Mouse (Mus musculus) inflammation-experienced regulatory T-cells (primary cell): ENCODE results near the gene Trim26. TPM values are rescaled to one million over a fixed set of nuclear protein-coding genes. Genes with fewer than 3 reads are reported as not detected.

Experiments
- polyA plus RNA-seq, 2 experiments: library from polyadenylated mRNA; unstranded; fragments of 100-300 nt; shearing (Covaris generic); gene quantifications; one replicate each; pipeline ENCODE4 v1.2.1; 2017

Gene Trim26
- polyA plus RNA-seq = 100 to 1,000 TPM; 137 to 139 TPM

GRCm38 (mm10) chr17:36836874-36837647 lies at the start of gene Trim26:
Trim26 (plus strand) TSS chr17:36837134.

GRCm38 (mm10) chr17:36811871-36812270 lies 25.1 kb upstream of the Trim26 start, which contains the start of gene H2-M10.6:
H2-M10.6 (plus strand) TSS chr17:36812171.

GRCm38 (mm10) chr17:36866719-36867527 lies 30.0 kb downstream of the Trim26 start, which contains the start of gene Trim15:
Trim15 (minus strand) TSS chr17:36867210.

GRCm38 (mm10) chr17:36869284-36869954 lies 32.5 kb downstream of the Trim26 start, which contains the start of gene Trim10:
Trim10 (plus strand) TSS chr17:36869574.

GRCm38 (mm10) chr17:36890073-36890903 lies 53.4 kb downstream of the Trim26 start, which contains the start of gene Trim40:
Trim40 (minus strand) TSS chr17:36890123.

GRCm38 (mm10) chr17:36897552-36898205 lies 60.7 kb downstream of the Trim26 start, which contains the start of gene Trim31:
Trim31 (plus strand) TSS chr17:36898118.

Other genes starting within 250 kb of the Trim26 start
- under 1 TPM; 0.28 to 0.60 TPM for gene H2-M9, start 194.5 kb upstream of the Trim26 start, polyA plus RNA-seq
- gene H2-M1, start 164.9 kb upstream of the Trim26 start, polyA plus RNA-seq = not detected
- gene H2-M10.5, start 64.2 kb upstream of the Trim26 start, polyA plus RNA-seq = under 1 TPM; 0.11 to 0.29 TPM
- not detected for gene H2-M10.6, start 25.0 kb upstream of the Trim26 start, polyA plus RNA-seq
- under 1 TPM; 0.17 to 0.28 TPM for gene Trim15, start 30.1 kb downstream of the Trim26 start, polyA plus RNA-seq
- gene Trim10, start 32.4 kb downstream of the Trim26 start, polyA plus RNA-seq = under 1 TPM; 0.18 to 0.42 TPM
- gene Trim40, start 53.0 kb downstream of the Trim26 start, polyA plus RNA-seq = not detected
- under 1 TPM; 0.10 to 0.45 TPM for gene Trim31, start 61.0 kb downstream of the Trim26 start, polyA plus RNA-seq
- gene Rnf39, start 105.8 kb downstream of the Trim26 start, polyA plus RNA-seq = under 1 TPM; 0.17 to 0.95 TPM
- 100 to 1,000 TPM; 151 to 165 TPM for gene Ppp1r11, start 114.6 kb downstream of the Trim26 start, polyA plus RNA-seq
- gene Znrd1, start 121.4 kb downstream of the Trim26 start, polyA plus RNA-seq = 10 to 100 TPM; 84.9 to 90.5 TPM
- 1 to 10 TPM; 4.4 to 5.6 TPM for gene Znrd1as, start 121.5 kb downstream of the Trim26 start, polyA plus RNA-seq
- gene 2410137M14Rik, start 144.1 kb downstream of the Trim26 start, polyA plus RNA-seq = not detected
- gene H2-M5, start 152.4 kb downstream of the Trim26 start, polyA plus RNA-seq = under 1 TPM in 1 of 2 experiments, not detected in 1; 0.70 TPM
- under 1 TPM; 0.11 to 0.60 TPM for gene Zfp57, start 164.0 kb downstream of the Trim26 start, polyA plus RNA-seq
- gene Mog, start 186.3 kb downstream of the Trim26 start, polyA plus RNA-seq = not detected
- 10 to 100 TPM in 1 of 2 experiments, 1 to 10 TPM in 1; 8.3 to 13.7 TPM for gene Gabbr1, start 208.8 kb downstream of the Trim26 start, polyA plus RNA-seq